Mouse (Mus musculus) lung, adult 2 months (tissue): ENCODE measurements around the gene Rfx4.

Source experiments
- CTCF ChIP-seq: fragments of 200-500 bp; IDR thresholded peaks from 2 replicates; pipeline ENCODE4 v1.5.1; 2011; ENCODE audit warnings: mild to moderate bottlenecking, low read length, control low read depth; ENCODE audit not compliant: insufficient read depth
- POLR2A ChIP-seq: fragments of 200-500 bp; IDR thresholded peaks from 2 replicates; pipeline ENCODE4 v1.6.1; 2011; ENCODE audit warnings: low read depth, mild to moderate bottlenecking, control low read depth, low read length, borderline replicate concordance; ENCODE audit errors: extremely low read depth

- no peak for TF ChIP-seq CTCF
- no peak for TF ChIP-seq POLR2A
Observed at GRCm38 (mm10) chr10:84807206-84807605, 51.3 kb downstream of the Rfx4 start.
